Mouse (Mus musculus): ENCODE data around the gene Rhoc. TPM values are rescaled to one million over a fixed set of nuclear protein-coding genes. Genes with fewer than 3 reads are reported as not detected.
A peak's percentile ranks its signal among the peaks of the same experiment; 100 is the strongest.
"Not testable (repeated sequence)": the region's sequence is repeated elsewhere in the genome, so short reads cannot be mapped to it uniquely, and the experiment has no call there.

The Rhoc gene
- total RNA-seq, 2 experiments from 2014 or later = 20.5 to 21.6 TPM

- DNase-seq (ENCODE audit: low spot score in 2 of 2) = no peak
Observed at GRCm38 (mm10) chr3:104783971-104784500, 4.1 kb upstream of the Rhoc start.

DNA sequence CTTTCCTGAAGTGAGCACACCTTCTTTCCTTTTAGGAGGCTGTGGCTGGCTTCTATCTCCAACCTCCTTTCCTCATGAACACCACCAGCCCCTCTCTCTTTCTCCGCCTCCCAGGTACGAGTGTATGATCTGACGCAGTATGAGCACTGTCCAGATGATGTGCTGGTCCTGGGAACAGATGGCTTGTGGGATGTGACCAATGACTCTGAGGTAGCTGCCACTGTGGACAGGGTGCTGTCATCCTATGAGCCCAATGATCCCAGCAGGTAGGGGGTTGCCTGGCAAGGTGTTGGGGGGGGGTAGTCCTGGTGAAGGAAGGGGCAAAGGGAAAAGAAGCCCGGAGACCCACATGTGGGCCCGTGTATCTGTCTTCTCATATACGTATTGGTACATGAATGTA lies 2.9 kb upstream of the Rhoc start:
- no peak for DNase-seq (ENCODE audit: low spot score in 2 of 2)

GRCm38 (mm10) chr3:104788561-104789311 lies 561 bp downstream of the Rhoc start:
- peak in 1 of 2 experiments; percentile 66 for DNase-seq (ENCODE audit: low spot score in 2 of 2)

- DNase-seq (ENCODE audit: low spot score in 2 of 2) = no peak
Observed at GRCm38 (mm10) chr3:104789312-104789605, 1.1 kb downstream of the Rhoc start.

DNA sequence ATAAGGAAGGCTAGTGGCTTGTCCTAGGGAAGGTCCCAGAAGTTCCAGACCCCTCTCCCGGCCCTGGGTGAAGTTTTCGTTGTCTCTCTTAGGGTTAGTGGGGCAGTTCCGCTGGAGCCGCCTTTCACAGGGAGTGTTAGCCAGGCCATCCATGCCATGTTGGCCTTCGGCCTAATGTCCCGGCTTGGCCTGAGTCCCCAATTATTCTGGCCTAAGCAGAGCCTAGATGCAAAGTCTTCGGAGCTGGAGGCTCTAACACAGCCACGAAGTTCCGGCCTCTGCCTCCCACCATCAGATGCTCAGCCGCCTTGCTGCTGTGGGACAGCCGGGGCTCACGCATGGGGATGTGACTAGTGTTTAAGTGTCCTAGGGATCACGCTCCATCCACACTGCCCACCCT lies 1.6 kb downstream of the Rhoc start:
- no peak for DNase-seq (ENCODE audit: low spot score in 2 of 2)

GRCm38 (mm10) chr3:104790401-104790937 lies 2.3 kb downstream of the Rhoc start:
- peak in 1 of 2 experiments; percentile 51 for DNase-seq (ENCODE audit: low spot score in 2 of 2)

DNA sequence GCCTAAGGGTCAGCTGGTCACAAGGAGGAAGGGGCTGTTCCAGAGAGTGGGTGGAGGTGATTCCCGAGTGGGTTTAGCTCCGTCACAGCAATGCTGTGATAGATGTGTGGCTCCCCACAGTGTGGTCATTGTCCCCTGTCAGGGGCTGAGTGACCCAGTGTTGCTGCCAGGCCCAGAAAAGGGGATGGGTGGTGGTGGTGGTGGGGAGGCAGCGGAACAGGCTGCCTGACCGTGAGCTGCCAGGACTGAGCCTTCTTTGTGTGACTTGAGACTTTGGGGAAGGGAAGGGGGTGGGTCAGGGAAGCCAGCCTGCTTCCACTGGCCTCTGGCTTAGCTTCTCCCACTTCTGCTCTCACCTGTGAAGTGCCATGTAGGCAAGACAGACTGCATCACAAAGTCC lies 2.8 kb downstream of the Rhoc start:
- DNase-seq (ENCODE audit: low spot score in 2 of 2) = no peak

DNA sequence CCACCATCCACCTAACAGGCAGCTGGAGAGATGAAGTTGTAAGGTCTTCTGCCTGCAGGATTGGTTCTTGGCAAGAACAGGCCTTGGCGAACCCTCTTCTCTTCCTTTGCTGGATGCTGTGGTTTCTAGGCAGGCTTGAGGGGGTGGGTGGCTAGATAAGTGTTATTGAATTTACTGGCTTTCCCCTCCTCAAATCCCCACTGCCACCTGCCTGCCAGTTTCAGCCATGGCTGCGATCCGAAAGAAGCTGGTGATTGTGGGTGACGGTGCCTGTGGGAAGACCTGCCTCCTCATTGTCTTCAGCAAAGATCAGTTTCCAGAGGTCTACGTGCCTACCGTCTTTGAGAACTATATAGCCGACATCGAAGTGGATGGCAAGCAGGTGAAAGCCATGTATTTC lies 3.5 kb downstream of the Rhoc start:
- DNase-seq (ENCODE audit: low spot score in 2 of 2) = no peak

DNA sequence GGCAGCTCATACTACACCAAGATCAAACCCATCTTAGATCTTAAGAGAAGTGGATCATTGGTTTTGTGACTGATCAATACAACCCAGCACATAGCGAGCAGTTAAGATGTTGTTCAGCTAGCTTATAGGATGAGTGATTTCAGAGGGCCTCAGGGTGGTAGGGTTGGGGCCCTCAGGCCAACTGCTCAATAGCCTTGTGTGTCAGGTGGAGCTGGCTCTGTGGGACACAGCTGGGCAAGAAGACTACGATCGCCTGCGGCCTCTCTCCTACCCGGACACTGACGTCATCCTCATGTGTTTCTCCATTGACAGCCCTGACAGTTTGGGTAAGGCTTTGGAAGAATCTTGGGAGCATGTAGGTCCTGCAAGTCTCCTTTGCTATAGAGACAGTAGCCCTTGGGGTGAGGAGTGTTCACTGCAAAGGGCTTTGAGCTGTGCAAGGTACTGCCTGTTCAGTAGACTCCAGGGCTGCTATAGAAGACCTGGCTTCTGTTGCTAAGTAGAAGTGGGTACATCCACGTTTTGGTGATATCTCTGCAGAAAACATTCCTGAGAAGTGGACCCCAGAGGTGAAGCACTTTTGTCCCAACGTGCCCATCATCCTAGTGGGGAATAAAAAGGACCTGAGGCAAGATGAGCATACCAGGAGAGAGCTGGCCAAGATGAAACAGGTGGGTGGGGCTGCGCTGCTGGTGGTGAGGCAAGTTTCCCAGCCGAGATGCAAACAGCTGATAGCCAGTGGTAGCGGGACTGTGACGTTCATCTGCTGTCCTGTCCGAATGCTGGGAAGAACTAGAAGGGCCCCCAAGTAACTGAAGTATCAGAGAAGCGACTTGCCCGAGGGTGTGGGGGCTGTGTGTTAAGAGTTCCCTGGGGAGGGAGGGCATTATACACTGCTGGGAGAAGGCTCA lies 4.4 kb downstream of the Rhoc start:
- no peak for DNase-seq (ENCODE audit: low spot score in 2 of 2)

- DNase-seq (ENCODE audit: low spot score in 2 of 2) = peak in 1 of 2 experiments; percentile 56
Observed at GRCm38 (mm10) chr3:104793871-104794828, 6.0 kb downstream of the Rhoc start.

DNA sequence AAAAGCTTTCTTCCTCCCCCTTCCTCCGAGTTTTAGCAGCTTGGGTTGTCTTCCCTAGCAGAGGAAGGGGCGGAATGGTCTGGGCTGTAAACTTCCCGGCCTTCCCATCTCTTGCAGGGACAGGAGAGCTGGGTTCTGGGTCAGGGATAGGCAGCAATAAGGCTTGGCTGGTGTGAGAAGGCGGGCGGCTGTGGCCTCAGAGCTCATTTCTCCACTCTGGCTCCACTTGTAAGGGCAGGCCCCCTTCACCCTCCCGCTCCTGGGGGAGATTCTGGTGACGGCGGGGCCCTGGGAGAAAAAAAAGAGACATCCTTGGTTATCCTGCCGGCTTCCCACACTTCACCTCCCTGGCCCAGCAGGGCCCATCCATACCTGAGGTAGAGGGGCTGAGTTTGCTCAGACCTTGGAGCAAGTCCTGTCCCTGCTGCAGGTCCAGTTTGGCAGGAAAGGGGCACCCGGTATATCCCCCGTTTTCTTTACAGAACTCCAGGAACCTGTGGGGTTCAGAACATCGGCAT lies 6.8 kb downstream of the Rhoc start:
- DNase-seq (ENCODE audit: low spot score in 2 of 2) = no peak

GRCm38 (mm10) chr3:104795661-104796340 lies 7.6 kb downstream of the Rhoc start:
- DNase-seq (ENCODE audit: low spot score in 2 of 2) = no peak

DNA sequence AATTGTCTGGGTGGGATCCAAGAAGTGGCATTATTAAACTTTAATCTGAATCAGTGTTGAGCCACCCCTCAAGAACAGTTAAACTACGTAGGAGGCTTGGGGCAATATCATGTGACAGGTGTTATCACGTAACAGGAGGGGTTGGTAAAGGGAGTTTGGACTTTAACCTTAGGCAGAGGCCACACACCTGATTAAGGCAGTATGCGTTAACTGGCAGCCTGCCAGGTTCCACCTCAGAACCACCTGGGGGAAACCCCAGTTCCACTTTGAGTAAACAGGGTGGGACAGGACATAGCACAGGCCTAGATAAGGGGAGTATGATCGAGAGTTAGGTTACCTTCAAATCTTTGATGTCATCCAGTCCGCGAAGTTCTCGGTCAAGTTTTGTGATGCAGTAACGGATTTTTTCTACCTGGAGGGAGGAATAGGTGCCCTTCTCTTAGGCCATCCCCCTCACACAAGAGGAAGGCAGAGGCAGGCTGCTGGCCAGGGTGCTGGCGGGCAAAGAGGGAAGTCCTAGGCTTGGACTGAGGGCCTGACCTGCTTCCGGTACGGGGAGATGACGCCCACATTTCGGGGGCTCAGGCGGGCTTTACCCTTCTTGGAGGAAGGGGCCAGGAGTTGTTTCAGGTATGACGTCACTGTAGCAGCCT lies 8.4 kb downstream of the Rhoc start:
- no peak for DNase-seq (ENCODE audit: low spot score in 2 of 2)

DNA sequence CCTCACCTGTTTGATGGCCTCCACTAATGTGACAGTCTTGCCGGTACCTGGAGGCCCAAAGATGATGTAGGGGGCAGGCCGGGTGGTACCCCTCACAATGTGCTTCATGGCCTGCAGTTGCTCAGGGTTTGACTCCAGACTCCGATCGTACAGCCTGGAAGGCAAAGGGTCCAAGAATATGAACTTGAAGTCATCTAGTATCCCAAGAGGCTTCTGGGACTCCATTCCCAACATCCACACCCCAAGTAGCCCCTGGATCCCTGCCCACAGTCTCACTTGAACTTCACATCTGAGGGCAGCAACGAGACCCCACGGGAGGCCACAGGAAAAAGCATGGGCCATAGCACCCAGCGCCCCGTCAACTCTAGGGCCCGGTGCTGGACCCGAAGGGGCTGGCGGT lies 12.5 kb downstream of the Rhoc start:
- no peak for DNase-seq (ENCODE audit: low spot score in 2 of 2)

- no peak for DNase-seq (ENCODE audit: low spot score in 2 of 2)
Observed at GRCm38 (mm10) chr3:104801481-104801880, 13.3 kb downstream of the Rhoc start.

- no peak for DNase-seq (ENCODE audit: low spot score in 2 of 2)
Observed at GRCm38 (mm10) chr3:104804312-104804711, 16.1 kb downstream of the Rhoc start.

DNA sequence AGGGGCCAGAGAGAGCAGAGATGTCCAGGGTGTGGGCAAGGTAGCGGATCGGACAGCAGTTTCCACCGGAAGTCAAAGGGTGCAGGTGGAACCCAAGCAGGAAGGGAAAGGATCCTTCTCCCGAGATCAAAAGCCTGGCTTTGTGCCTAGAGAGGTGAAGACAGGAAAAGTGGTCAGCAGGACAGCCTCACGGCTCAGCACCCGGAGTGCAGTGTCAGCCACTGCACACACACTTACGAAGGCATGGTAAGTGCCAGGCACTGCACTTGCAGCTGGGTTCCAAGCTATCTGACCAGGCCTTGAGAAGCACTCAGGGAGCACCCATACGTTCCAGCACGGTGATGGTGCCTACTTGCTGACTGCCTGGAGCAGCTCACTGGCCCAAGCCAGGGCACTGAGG lies 17.4 kb downstream of the Rhoc start:
- DNase-seq (ENCODE audit: low spot score in 2 of 2) = no peak

DNA sequence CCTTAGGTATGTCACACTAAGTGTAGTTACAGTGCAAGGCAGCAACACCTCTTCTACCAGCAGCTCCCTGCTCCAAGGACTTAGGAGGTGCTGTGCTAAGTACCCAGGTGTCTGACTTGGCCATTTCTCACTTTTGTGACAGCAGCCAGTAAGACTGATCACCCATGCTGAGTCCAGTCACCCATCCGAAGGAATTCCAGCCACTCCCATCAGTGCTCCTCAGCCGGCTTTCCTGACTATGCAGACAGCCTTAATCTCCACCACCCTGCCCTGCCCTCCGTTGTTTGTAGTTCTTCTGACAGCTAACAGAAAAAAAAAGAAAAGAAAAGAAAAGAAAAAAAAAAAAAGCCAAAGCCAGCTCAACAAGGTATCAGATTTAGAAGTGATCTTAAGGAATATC lies 23.6 kb downstream of the Rhoc start:
- DNase-seq (ENCODE audit: low spot score in 2 of 2) = no peak

- DNase-seq (ENCODE audit: low spot score in 2 of 2) = no peak
Observed at GRCm38 (mm10) chr3:104812254-104812653, 24.1 kb downstream of the Rhoc start.

DNA sequence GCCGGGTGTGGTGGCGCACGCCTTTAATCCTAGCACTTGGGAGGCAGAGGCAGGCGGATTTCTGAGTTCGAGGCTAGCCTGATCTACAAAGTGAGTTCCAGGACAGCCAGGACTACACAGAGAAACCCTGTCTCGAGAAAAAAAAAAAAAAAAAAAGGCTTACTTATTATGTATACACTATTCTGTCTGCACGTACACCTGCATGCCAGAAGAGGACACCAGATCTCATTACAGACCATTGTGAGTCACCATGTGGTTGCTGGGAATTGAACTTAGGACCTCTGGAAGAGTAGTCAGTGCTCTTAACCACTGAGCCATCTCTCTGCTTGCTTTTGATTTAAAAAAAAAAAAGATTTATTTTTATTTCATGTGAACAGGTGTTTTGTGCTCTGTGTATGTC lies 25.1 kb downstream of the Rhoc start:
- not testable (repeated sequence) for DNase-seq (ENCODE audit: low spot score in 2 of 2)

Data from layer of hippocampus, adult 18-20 months (tissue).